Mouse (Mus musculus) cerebellum, postnatal 14 days (tissue): ENCODE measurements around the gene Ctbp2.
A peak's percentile ranks its signal among the peaks of the same experiment; 100 is the strongest.

Source experiments
- DNase-seq, 2 experiments: peaks; one replicate each; pipeline ENCODE4 v3.0.0; 2021; ENCODE audit warnings: mixed read lengths in 2 of 2

The Ctbp2 gene

GRCm38 (mm10) chr7:133040688-133041345, 83.3 kb downstream of the Ctbp2 start:
- peak in 1 of 2 experiments; percentile 30 for DNase-seq

GRCm38 (mm10) chr7:133039556-133040255, 84.4 kb downstream of the Ctbp2 start:
- DNase-seq = no peak

DNA sequence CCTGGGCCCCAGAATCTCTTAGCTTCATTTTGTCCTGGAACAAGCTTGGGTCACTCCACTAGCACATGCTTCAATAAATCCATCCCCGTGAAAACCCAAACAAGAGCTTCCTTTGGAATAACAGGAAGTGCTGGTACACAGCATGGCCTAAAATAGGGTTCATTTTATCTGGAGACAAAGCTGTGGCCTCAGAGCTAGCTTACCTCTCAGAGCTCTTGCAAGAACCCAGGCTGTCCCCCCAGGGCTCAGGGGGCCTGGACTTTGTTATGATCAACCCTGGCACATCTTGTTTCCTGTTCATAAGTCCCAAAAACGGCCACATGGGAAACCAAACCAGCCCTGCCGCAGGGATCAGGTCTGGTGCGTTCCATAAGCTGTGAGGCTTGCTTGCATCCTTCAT, 86.5 kb downstream of the Ctbp2 start:
- DNase-seq = no peak

DNA sequence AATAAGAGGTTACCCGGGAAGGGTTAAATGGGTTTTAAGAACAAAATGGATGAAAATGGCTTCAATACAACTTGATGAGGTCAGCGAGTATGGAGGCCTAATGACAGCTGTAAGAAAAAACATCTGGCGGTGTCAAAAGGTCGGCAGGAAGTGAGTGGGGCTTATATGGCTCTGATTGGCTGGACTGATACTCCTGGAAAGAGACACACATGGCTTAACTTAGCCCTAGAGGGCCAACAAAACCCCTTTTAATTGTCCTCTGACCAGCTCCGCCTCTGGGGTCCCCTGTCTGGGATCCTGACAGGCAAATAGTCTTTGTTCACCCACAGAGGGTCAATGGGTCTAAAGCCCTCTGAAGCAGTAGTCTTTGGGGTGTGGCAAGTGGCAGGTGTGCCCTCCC, 86.9 kb downstream of the Ctbp2 start:
- no peak for DNase-seq

- DNase-seq = no peak
Measured at GRCm38 (mm10) chr7:133035901-133036300, 88.3 kb downstream of the Ctbp2 start.

- DNase-seq = peak; percentile 79 to 83
Measured at GRCm38 (mm10) chr7:133032589-133033203, 91.5 kb downstream of the Ctbp2 start.

- DNase-seq = no peak
Measured at GRCm38 (mm10) chr7:133029496-133030047, 94.6 kb downstream of the Ctbp2 start.

GRCm38 (mm10) chr7:133029004-133029403, 95.2 kb downstream of the Ctbp2 start:
- no peak for DNase-seq

DNA sequence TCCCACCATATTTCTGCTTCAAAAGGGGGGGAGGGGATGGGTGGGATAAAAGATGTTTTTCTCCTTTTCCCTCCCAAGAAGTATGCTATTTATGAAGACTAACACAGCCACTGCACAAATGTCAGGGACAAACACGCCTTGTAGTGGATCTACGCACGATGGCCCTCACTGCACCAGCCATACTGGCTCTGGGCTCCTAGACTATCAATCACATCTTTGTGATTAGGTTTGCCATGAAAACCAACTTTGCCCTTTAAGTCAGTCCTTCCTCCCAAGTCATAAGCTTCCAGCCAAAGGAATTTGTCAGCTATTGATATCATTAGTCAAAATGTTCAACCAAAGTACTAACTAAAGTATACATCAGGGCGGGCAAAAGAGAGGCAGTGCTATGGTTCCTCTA, 96.2 kb downstream of the Ctbp2 start:
- no peak for DNase-seq

DNA sequence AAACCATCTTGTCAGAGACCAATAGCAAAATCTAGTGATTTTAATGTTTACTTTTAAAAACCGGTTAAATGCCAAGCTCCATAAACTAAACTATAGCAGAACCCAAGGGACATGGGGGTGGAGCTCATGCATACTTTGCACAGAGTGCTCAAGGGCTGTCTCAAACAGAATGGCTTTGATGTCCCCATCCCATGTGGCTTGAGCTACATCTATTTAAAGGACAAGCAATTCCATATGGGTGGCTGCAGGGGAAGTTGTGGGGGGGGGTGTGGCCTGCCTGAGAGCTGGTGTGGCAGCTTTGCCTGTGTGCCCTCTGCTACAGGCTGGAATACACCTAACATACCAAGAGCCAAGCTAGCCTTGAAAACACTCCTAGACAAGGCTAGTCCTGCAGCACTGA, 99.5 kb downstream of the Ctbp2 start:
- no peak for DNase-seq

- DNase-seq = no peak
Measured at GRCm38 (mm10) chr7:133019481-133020020, 104.6 kb downstream of the Ctbp2 start.

DNA sequence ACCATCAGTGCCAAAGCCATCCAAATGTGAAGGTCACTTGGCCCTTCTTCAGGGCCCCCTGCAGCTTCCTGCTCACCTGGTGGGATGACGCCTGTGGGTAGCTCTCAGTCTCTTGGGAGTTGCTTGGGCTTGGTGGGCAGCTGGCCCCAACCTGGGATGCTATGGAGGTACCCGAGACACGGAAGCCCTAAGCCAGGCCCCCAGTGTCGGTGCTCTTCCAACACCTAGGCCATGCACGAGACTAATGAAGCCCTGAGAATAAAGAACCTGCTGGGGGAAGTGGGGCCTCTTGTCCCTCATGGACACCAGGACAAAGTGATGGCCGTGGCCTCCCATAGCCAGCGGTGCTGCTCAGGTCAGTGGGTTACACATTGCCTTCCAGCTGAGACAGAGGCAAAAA, 105.2 kb downstream of the Ctbp2 start:
- DNase-seq = peak in 1 of 2 experiments; percentile 20

GRCm38 (mm10) chr7:133015416-133016070, 108.6 kb downstream of the Ctbp2 start:
- peak; percentile 46 to 59 for DNase-seq

DNA sequence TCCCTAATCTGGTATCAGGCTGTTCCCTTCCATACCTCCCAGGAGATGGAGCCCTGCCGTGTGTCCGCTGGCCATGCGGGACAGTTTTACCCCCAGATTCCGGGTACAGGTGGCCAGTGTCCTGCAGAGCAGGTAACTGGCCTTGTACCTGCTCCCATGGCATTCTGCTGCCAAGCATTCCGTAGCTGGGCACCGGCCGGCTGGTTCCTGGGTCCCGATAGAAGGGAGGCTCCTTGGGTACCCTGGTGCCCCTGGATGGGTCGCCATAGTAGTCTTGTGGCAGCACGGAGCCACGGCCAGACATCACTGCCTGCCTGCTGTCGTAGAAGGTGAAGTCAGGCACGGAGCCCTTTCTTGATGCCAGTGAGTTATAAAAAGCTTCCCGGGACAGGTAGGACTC, 109.5 kb downstream of the Ctbp2 start:
- DNase-seq = peak; percentile 24 to 33

GRCm38 (mm10) chr7:133013923-133014322, 110.2 kb downstream of the Ctbp2 start:
- DNase-seq = peak in 1 of 2 experiments; percentile 21

- peak in 1 of 2 experiments; percentile 35 for DNase-seq
Measured at GRCm38 (mm10) chr7:133012637-133013366, 111.4 kb downstream of the Ctbp2 start.

DNA sequence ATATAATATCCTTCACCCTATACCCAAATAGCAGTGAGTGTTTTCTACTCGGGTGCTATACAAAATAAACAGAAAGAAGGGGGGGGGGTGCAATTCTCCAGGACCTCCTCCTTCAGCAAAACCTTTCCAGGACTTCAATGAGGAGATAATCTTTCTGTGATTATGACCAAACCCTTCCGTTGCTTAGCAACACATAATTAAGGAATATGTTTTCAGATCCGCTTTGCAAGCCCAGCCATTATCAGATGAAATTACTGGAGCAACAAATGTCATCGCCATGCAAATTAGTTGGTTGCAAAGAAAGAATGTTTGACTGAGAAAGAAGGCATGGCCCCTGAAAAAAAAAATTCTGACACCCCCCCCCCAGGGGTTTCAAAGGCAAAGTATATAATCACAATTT, 112.5 kb downstream of the Ctbp2 start:
- DNase-seq = no peak

- peak; percentile 88 to 90 for DNase-seq
Measured at GRCm38 (mm10) chr7:133011191-133011590, 113.0 kb downstream of the Ctbp2 start.

GRCm38 (mm10) chr7:133010477-133010876, 113.7 kb downstream of the Ctbp2 start:
- peak; percentile 60 to 73 for DNase-seq

- DNase-seq = no peak
Measured at GRCm38 (mm10) chr7:133009676-133010075, 114.5 kb downstream of the Ctbp2 start.

GRCm38 (mm10) chr7:133008663-133009062, 115.5 kb downstream of the Ctbp2 start:
- DNase-seq = peak in 1 of 2 experiments; percentile 22

- peak; percentile 63 to 66 for DNase-seq
Measured at GRCm38 (mm10) chr7:133007343-133007742, 116.8 kb downstream of the Ctbp2 start.
